Mouse (Mus musculus): ENCODE measurements around the gene Epop. TPM values are rescaled to one million over a fixed set of nuclear protein-coding genes. Genes with fewer than 3 reads are reported as not detected.

Epop gene
- polyA plus RNA-seq, 1 experiment from 2014 or later, result 4.3 TPM

- H3K9ac ChIP-seq, result no peak overlapping the region
- no peaks in the 10 kb centered on the region for H3K4me1 ChIP-seq
- H3K9me3 ChIP-seq (replicated peaks), result no peaks in the 10 kb centered on the region
- WGBS, result 90% methylated on average over 8 of the region's 8 CpGs
- no peak overlapping the region for H3K27ac ChIP-seq (replicated peaks)
- no peak overlapping the region for H3K4me3 ChIP-seq (replicated peaks)
- H3K36me3 ChIP-seq, result no peaks in the 10 kb centered on the region
- no peak overlapping the region for H3K4me2 ChIP-seq (replicated peaks)
- peaks cover 5% of the 10 kb centered on the region for H3K27me3 ChIP-seq
- ATAC-seq (ENCODE audit: insufficient number of reproducible peaks, low FRiP score, low TSS enrichment, low read depth), result no peak
These were observed 22.3 kb downstream of the Epop start for GRCm38 (mm10) chr11:97607056-97607725.

- no peak for ATAC-seq (ENCODE audit: insufficient number of reproducible peaks, low FRiP score, low TSS enrichment, low read depth)
- Histone ChIP-seq H3K36me3 (no peaks in the 10 kb centered on the region), H3K4me1 (no peaks in the 10 kb centered on the region), H3K9ac (no peak overlapping the region), H3K4me3 (replicated peaks) (no peak overlapping the region), H3K4me2 (replicated peaks) (no peak overlapping the region), H3K9me3 (replicated peaks) (no peaks in the 10 kb centered on the region), H3K27me3 (no peaks in the 10 kb centered on the region), H3K27ac (replicated peaks) (no peak overlapping the region)
- WGBS, result 65% methylated on average over 10 of the region's 10 CpGs
These were observed 25.6 kb downstream of the Epop start for GRCm38 (mm10) chr11:97603891-97604290.

GRCm38 (mm10) chr11:97602223-97602622, 27.3 kb downstream of the Epop start:
- no peaks in the 10 kb centered on the region for H3K27me3 ChIP-seq
- H3K4me1 ChIP-seq, result no peaks in the 10 kb centered on the region
- no peak for ATAC-seq (ENCODE audit: insufficient number of reproducible peaks, low FRiP score, low TSS enrichment, low read depth)
- H3K4me3 ChIP-seq (replicated peaks), result no peak overlapping the region
- 28% methylated on average over 6 of the region's 6 CpGs for WGBS
- no peak overlapping the region for H3K4me2 ChIP-seq (replicated peaks)
- no peaks in the 10 kb centered on the region for H3K36me3 ChIP-seq
- H3K9ac ChIP-seq, result no peak overlapping the region
- H3K27ac ChIP-seq (replicated peaks), result no peak overlapping the region
- no peaks in the 10 kb centered on the region for H3K9me3 ChIP-seq (replicated peaks)

GRCm38 (mm10) chr11:97599104-97599503, 30.4 kb downstream of the Epop start:
- no peaks in the 10 kb centered on the region for H3K4me1 ChIP-seq
- H3K9me3 ChIP-seq (replicated peaks), result no peaks in the 10 kb centered on the region
- no peak overlapping the region for H3K4me3 ChIP-seq (replicated peaks)
- no peak overlapping the region for H3K27ac ChIP-seq (replicated peaks)
- 88% methylated on average over 8 of the region's 8 CpGs for WGBS
- no peak for ATAC-seq (ENCODE audit: insufficient number of reproducible peaks, low FRiP score, low TSS enrichment, low read depth)
- H3K36me3 ChIP-seq, result no peaks in the 10 kb centered on the region
- H3K4me2 ChIP-seq (replicated peaks), result no peak overlapping the region
- H3K27me3 ChIP-seq, result no peaks in the 10 kb centered on the region
- no peak overlapping the region for H3K9ac ChIP-seq

GRCm38 (mm10) chr11:97597945-97598691, 31.4 kb downstream of the Epop start:
- Histone ChIP-seq H3K4me1 (no peaks in the 10 kb centered on the region), H3K4me3 (replicated peaks) (no peak overlapping the region), H3K9ac (no peak overlapping the region), H3K36me3 (no peaks in the 10 kb centered on the region), H3K4me2 (replicated peaks) (no peak overlapping the region), H3K9me3 (replicated peaks) (no peaks in the 10 kb centered on the region), H3K27ac (replicated peaks) (no peak overlapping the region), H3K27me3 (no peaks in the 10 kb centered on the region)
- ATAC-seq (ENCODE audit: insufficient number of reproducible peaks, low FRiP score, low TSS enrichment, low read depth), result no peak
- 72% methylated on average over 10 of the region's 10 CpGs for WGBS

GRCm38 (mm10) chr11:97594136-97594535, 35.4 kb downstream of the Epop start:
- Histone ChIP-seq H3K9me3 (replicated peaks) (no peaks in the 10 kb centered on the region), H3K9ac (no peak overlapping the region), H3K4me1 (peaks cover 12% of the 10 kb centered on the region), H3K4me3 (replicated peaks) (no peak overlapping the region), H3K27me3 (0 out of 2 replicates have a peak, but pooled peaks cover 3% of the 10 kb centered on the region), H3K4me2 (replicated peaks) (no peak overlapping the region), H3K36me3 (no peaks in the 10 kb centered on the region), H3K27ac (replicated peaks) (no peak overlapping the region)
- WGBS, result 45% methylated on average over 6 of the region's 6 CpGs
- ATAC-seq (ENCODE audit: insufficient number of reproducible peaks, low FRiP score, low TSS enrichment, low read depth), result no peak

GRCm38 (mm10) chr11:97591910-97592309, 37.6 kb downstream of the Epop start:
- H3K4me2 ChIP-seq (replicated peaks), result no peak overlapping the region
- no peak overlapping the region for H3K27ac ChIP-seq (replicated peaks)
- 0 out of 2 replicates have a peak, but pooled peaks cover 3% of the 10 kb centered on the region for H3K27me3 ChIP-seq
- whole genome bisulfite sequencing, result 22% methylated on average over 5 of the region's 5 CpGs
- H3K9me3 ChIP-seq (replicated peaks), result no peaks in the 10 kb centered on the region
- no peak for ATAC-seq (ENCODE audit: insufficient number of reproducible peaks, low FRiP score, low TSS enrichment, low read depth)
- H3K36me3 ChIP-seq, result no peaks in the 10 kb centered on the region
- H3K9ac ChIP-seq, result no peak overlapping the region
- H3K4me3 ChIP-seq (replicated peaks), result no peak overlapping the region
- H3K4me1 ChIP-seq, result peaks cover 13% of the 10 kb centered on the region

- no peak for ATAC-seq (ENCODE audit: insufficient number of reproducible peaks, low FRiP score, low TSS enrichment, low read depth)
- no peak overlapping the region for H3K4me3 ChIP-seq (replicated peaks)
- 26% methylated on average over 24 of the region's 24 CpGs for WGBS
- peaks cover 13% of the 10 kb centered on the region for H3K4me1 ChIP-seq
- H3K36me3 ChIP-seq, result no peaks in the 10 kb centered on the region
- peaks cover 3% of the 10 kb centered on the region; the same call in 1 of the 2 replicates for H3K27me3 ChIP-seq
- no peak overlapping the region for H3K4me2 ChIP-seq (replicated peaks)
- no peak overlapping the region for H3K27ac ChIP-seq (replicated peaks)
- no peaks in the 10 kb centered on the region for H3K9me3 ChIP-seq (replicated peaks)
- H3K9ac ChIP-seq, result no peak overlapping the region
These were observed 39.1 kb downstream of the Epop start for GRCm38 (mm10) chr11:97590227-97590960.

- no peak overlapping the region for H3K9ac ChIP-seq
- no peak overlapping the region for H3K27ac ChIP-seq (replicated peaks)
- peaks cover 13% of the 10 kb centered on the region for H3K4me1 ChIP-seq
- no peak overlapping the region for H3K4me3 ChIP-seq (replicated peaks)
- H3K9me3 ChIP-seq (replicated peaks), result no peaks in the 10 kb centered on the region
- no peak overlapping the region for H3K4me2 ChIP-seq (replicated peaks)
- 5% methylated on average over 10 of the region's 10 CpGs for WGBS
- ATAC-seq (ENCODE audit: insufficient number of reproducible peaks, low FRiP score, low TSS enrichment, low read depth), result no peak
- no peaks in the 10 kb centered on the region for H3K36me3 ChIP-seq
- peaks cover 3% of the 10 kb centered on the region; the same call in 1 of the 2 replicates for H3K27me3 ChIP-seq
These were observed 40.3 kb downstream of the Epop start for GRCm38 (mm10) chr11:97589216-97589615.

- Histone ChIP-seq H3K27ac (replicated peaks) (no peak overlapping the region), H3K36me3 (no peaks in the 10 kb centered on the region), H3K4me2 (replicated peaks) (no peak overlapping the region), H3K4me1 (peaks cover 13% of the 10 kb centered on the region), H3K27me3 (peaks cover 3% of the 10 kb centered on the region; the same call in 1 of the 2 replicates), H3K9me3 (replicated peaks) (no peaks in the 10 kb centered on the region), H3K9ac (no peak overlapping the region), H3K4me3 (replicated peaks) (no peak overlapping the region)
- 52% methylated on average over 10 of the region's 10 CpGs for WGBS
- no peak for ATAC-seq (ENCODE audit: insufficient number of reproducible peaks, low FRiP score, low TSS enrichment, low read depth)
These were observed 43.6 kb downstream of the Epop start for GRCm38 (mm10) chr11:97585932-97586331.

- Histone ChIP-seq H3K4me3 (replicated peaks) (no peak overlapping the region), H3K9ac (no peak overlapping the region), H3K4me2 (replicated peaks) (no peak overlapping the region), H3K4me1 (peaks cover 5% of the 10 kb centered on the region), H3K9me3 (replicated peaks) (no peaks in the 10 kb centered on the region), H3K36me3 (no peaks in the 10 kb centered on the region), H3K27me3 (peaks cover 3% of the 10 kb centered on the region; the same call in 1 of the 2 replicates), H3K27ac (replicated peaks) (no peak overlapping the region)
- no peak for ATAC-seq (ENCODE audit: insufficient number of reproducible peaks, low FRiP score, low TSS enrichment, low read depth)
- WGBS, result 75% methylated on average over 7 of the region's 7 CpGs
These were observed 45.0 kb downstream of the Epop start for GRCm38 (mm10) chr11:97584476-97584875.

Measured in embryonic facial prominence, embryonic 15.5 days (tissue).